Mouse (Mus musculus) embryonic facial prominence, embryonic 15.5 days (tissue): Measurements from ENCODE around the gene Gsg1l. TPM values are rescaled to one million over a fixed set of nuclear protein-coding genes. Genes with fewer than 3 reads are reported as not detected.

Source experiments
- polyA plus RNA-seq: library from polyadenylated mRNA; unstranded; fragments of >200 nt; fragmentation: Nextera tagmentation; extraction: Ambion mirVana; gene quantifications from 2 replicates; pipeline ENCODE4 v1.2.1, GENCODE M21; 2015

Gene Gsg1l
- polyA plus RNA-seq, 1 experiment from 2014 or later = 2.6 TPM

Other genes with a start within 250 kb of the Gsg1l start
- 51.5 and 52.1 TPM in 2 replicates for gene Xpo6, start 118.1 kb upstream of the Gsg1l start, polyA plus RNA-seq
- gene Sbk1, start 190.2 kb upstream of the Gsg1l start, polyA plus RNA-seq = 36.0 and 40.1 TPM in 2 replicates